Mouse (Mus musculus): ENCODE measurements at regions not wholly inside any gene's neighbourhood (a gene's known extent, or its start where the extent isn't known, plus 50 kb on each side); places are given as distances from the start of the nearest gene placed in this dataset.

DNA sequence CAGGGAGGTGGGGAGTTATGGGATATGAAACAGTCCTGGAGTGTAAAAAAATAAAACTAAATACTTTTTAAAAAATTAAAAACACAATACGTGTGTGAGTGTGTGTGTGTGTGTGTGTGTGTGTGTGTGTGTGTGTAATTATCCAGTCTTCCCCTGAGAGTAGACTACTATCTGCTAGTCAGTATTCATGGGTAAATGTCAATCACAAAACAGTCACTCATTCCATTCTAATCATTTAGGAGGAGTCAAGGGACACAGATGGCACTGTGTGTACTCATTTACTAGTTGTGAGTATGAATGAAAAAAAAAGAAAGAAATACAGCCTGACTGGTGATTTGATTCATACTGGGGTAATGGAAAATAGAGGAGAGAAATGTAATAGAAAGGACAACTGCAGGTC lies 226.5 kb downstream of the Mpdz start:
- TF ChIP-seq POLR2A (IDR thresholded peaks at IDR 0.05; ENCODE audit: insufficient read depth, low read depth, low read length) (no peak), CTCF (IDR thresholded peaks at IDR 0.05) (no peak), EP300 (IDR thresholded peaks at IDR 0.05; ENCODE audit: insufficient read depth, low read depth, low read length) (no peak)
